Mouse (Mus musculus): ENCODE results near the gene Dync1h1. TPM values are rescaled to one million over a fixed set of nuclear protein-coding genes. Genes with fewer than 3 reads are reported as not detected.

Gene Dync1h1
- polyA plus RNA-seq, 1 experiment = 186 TPM

- Histone ChIP-seq H3K36me3 (ENCODE audit: control insufficient read depth, insufficient read depth, low read length) (peaks cover 7% of the 10 kb centered on the region), H3K27ac (ENCODE audit: insufficient read depth, low read depth, low read length) (peak overlapping the region; percentile 71), H3K4me3 (ENCODE audit: insufficient read depth, low read depth, low read length) (peak overlapping the region; percentile 87), H3K4me1 (ENCODE audit: control insufficient read depth, insufficient read depth, low read length) (peaks cover 6% of the 10 kb centered on the region; the same call in 1 of the 2 replicates), H3K27me3 (replicated peaks; ENCODE audit: control insufficient read depth, insufficient read depth, low read length) (no peaks in the 10 kb centered on the region)
- under 1% methylated on average over 55 of the region's 55 CpGs for WGBS
- TF ChIP-seq CTCF (conservative IDR thresholded peaks at IDR 0.05; ENCODE audit: insufficient read depth, insufficient read length, low read depth, low read length) = no peak
- no peak for TF ChIP-seq POLR2A (IDR thresholded peaks at IDR 0.05; ENCODE audit: low read depth, low read length)
- DNase-seq = peak; percentile 49
These were observed 94.5 kb downstream of the Dync1h1 start for GRCm38 (mm10) chr12:110695676-110696171.

GRCm38 (mm10) chr12:110696173-110696974, 95.1 kb downstream of the Dync1h1 start:
- DNase-seq = peak; percentile 98
- peak overlapping the region; percentile 87 for H3K4me3 ChIP-seq (ENCODE audit: insufficient read depth, low read depth, low read length)

GRCm38 (mm10) chr12:110696975-110697400, 95.7 kb downstream of the Dync1h1 start:
- Histone ChIP-seq H3K27me3 (replicated peaks; ENCODE audit: control insufficient read depth, insufficient read depth, low read length) (no peaks in the 10 kb centered on the region), H3K27ac (ENCODE audit: insufficient read depth, low read depth, low read length) (peak overlapping the region; percentile 54; the same call in 1 of the 2 replicates), H3K4me1 (ENCODE audit: control insufficient read depth, insufficient read depth, low read length) (peaks cover 6% of the 10 kb centered on the region; the same call in 1 of the 2 replicates), H3K36me3 (ENCODE audit: control insufficient read depth, insufficient read depth, low read length) (peaks cover 4% of the 10 kb centered on the region), H3K4me3 (ENCODE audit: insufficient read depth, low read depth, low read length) (peak overlapping the region; percentile 74)
- WGBS = 49% methylated on average over 9 of the region's 9 CpGs
- no peak for DNase-seq
- no peak for TF ChIP-seq POLR2A (IDR thresholded peaks at IDR 0.05; ENCODE audit: low read depth, low read length)

More at GRCm38 (mm10) chr12:110696173-110696974, 95.1 kb downstream of the Dync1h1 start:
- H3K27me3 ChIP-seq (replicated peaks; ENCODE audit: control insufficient read depth, insufficient read depth, low read length) = no peaks in the 10 kb centered on the region
- TF ChIP-seq POLR2A (IDR thresholded peaks at IDR 0.05; ENCODE audit: low read depth, low read length) (peak; percentile 98), CTCF (conservative IDR thresholded peaks at IDR 0.05; ENCODE audit: insufficient read depth, insufficient read length, low read depth, low read length) (no peak)
- H3K36me3 ChIP-seq (ENCODE audit: control insufficient read depth, insufficient read depth, low read length) = peaks cover 6% of the 10 kb centered on the region
- H3K4me1 ChIP-seq (ENCODE audit: control insufficient read depth, insufficient read depth, low read length) = peaks cover 6% of the 10 kb centered on the region; the same call in 1 of the 2 replicates
- H3K27ac ChIP-seq (ENCODE audit: insufficient read depth, low read depth, low read length) = peak overlapping the region; percentile 71
- under 1% methylated on average over 89 of the region's 89 CpGs for WGBS

- peaks cover 6% of the 10 kb centered on the region; the same call in 1 of the 2 replicates for H3K4me1 ChIP-seq (ENCODE audit: control insufficient read depth, insufficient read depth, low read length)
- H3K27ac ChIP-seq (ENCODE audit: insufficient read depth, low read depth, low read length) = no peak overlapping the region
- H3K4me3 ChIP-seq (ENCODE audit: insufficient read depth, low read depth, low read length) = no peak overlapping the region
- no peak for DNase-seq
- WGBS = 65% methylated on average over 5 of the region's 5 CpGs
- H3K36me3 ChIP-seq (ENCODE audit: control insufficient read depth, insufficient read depth, low read length) = peaks cover 4% of the 10 kb centered on the region
- H3K27me3 ChIP-seq (replicated peaks; ENCODE audit: control insufficient read depth, insufficient read depth, low read length) = no peaks in the 10 kb centered on the region
- no peak for TF ChIP-seq POLR2A (IDR thresholded peaks at IDR 0.05; ENCODE audit: low read depth, low read length)
- no peak for TF ChIP-seq CTCF (conservative IDR thresholded peaks at IDR 0.05; ENCODE audit: insufficient read depth, insufficient read length, low read depth, low read length)
These were observed 96.2 kb downstream of the Dync1h1 start for GRCm38 (mm10) chr12:110697457-110697856.

- H3K4me1 ChIP-seq (ENCODE audit: control insufficient read depth, insufficient read depth, low read length) = peaks cover 6% of the 10 kb centered on the region; the same call in 1 of the 2 replicates
- no peak overlapping the region for H3K4me3 ChIP-seq (ENCODE audit: insufficient read depth, low read depth, low read length)
- DNase-seq = no peak
- TF ChIP-seq POLR2A (IDR thresholded peaks at IDR 0.05; ENCODE audit: low read depth, low read length) = no peak
- no peak for TF ChIP-seq CTCF (conservative IDR thresholded peaks at IDR 0.05; ENCODE audit: insufficient read depth, insufficient read length, low read depth, low read length)
- no peaks in the 10 kb centered on the region for H3K27me3 ChIP-seq (replicated peaks; ENCODE audit: control insufficient read depth, insufficient read depth, low read length)
- no peak overlapping the region for H3K27ac ChIP-seq (ENCODE audit: insufficient read depth, low read depth, low read length)
- H3K36me3 ChIP-seq (ENCODE audit: control insufficient read depth, insufficient read depth, low read length) = peaks cover 2% of the 10 kb centered on the region
- 94% methylated on average over 1 of the region's 1 CpGs for WGBS
These were observed 96.8 kb downstream of the Dync1h1 start for GRCm38 (mm10) chr12:110698080-110698479.

- DNase-seq = no peak
- TF ChIP-seq POLR2A (IDR thresholded peaks at IDR 0.05; ENCODE audit: low read depth, low read length) = no peak
- no peak for TF ChIP-seq CTCF (conservative IDR thresholded peaks at IDR 0.05; ENCODE audit: insufficient read depth, insufficient read length, low read depth, low read length)
- Histone ChIP-seq H3K27ac (ENCODE audit: insufficient read depth, low read depth, low read length) (no peak overlapping the region), H3K36me3 (ENCODE audit: control insufficient read depth, insufficient read depth, low read length) (peaks cover 2% of the 10 kb centered on the region), H3K4me1 (ENCODE audit: control insufficient read depth, insufficient read depth, low read length) (peaks cover 9% of the 10 kb centered on the region; the same call in 1 of the 2 replicates), H3K27me3 (replicated peaks; ENCODE audit: control insufficient read depth, insufficient read depth, low read length) (no peaks in the 10 kb centered on the region), H3K4me3 (ENCODE audit: insufficient read depth, low read depth, low read length) (no peak overlapping the region)
- WGBS = 67% methylated on average over 15 of the region's 15 CpGs
These were observed 97.4 kb downstream of the Dync1h1 start for GRCm38 (mm10) chr12:110698523-110699170.

- no peak overlapping the region for H3K27ac ChIP-seq (ENCODE audit: insufficient read depth, low read depth, low read length)
- TF ChIP-seq CTCF (conservative IDR thresholded peaks at IDR 0.05; ENCODE audit: insufficient read depth, insufficient read length, low read depth, low read length) (no peak), POLR2A (IDR thresholded peaks at IDR 0.05; ENCODE audit: low read depth, low read length) (no peak)
- WGBS = 54% methylated on average over 2 of the region's 2 CpGs
These were observed 97.9 kb downstream of the Dync1h1 start for GRCm38 (mm10) chr12:110699171-110699547.

More at GRCm38 (mm10) chr12:110699171-110699547, 97.9 kb downstream of the Dync1h1 start:
- peaks cover 2% of the 10 kb centered on the region for H3K36me3 ChIP-seq (ENCODE audit: control insufficient read depth, insufficient read depth, low read length)
- DNase-seq = no peak
- no peaks in the 10 kb centered on the region for H3K27me3 ChIP-seq (replicated peaks; ENCODE audit: control insufficient read depth, insufficient read depth, low read length)
- no peak overlapping the region for H3K4me3 ChIP-seq (ENCODE audit: insufficient read depth, low read depth, low read length)
- peaks cover 9% of the 10 kb centered on the region; the same call in 1 of the 2 replicates for H3K4me1 ChIP-seq (ENCODE audit: control insufficient read depth, insufficient read depth, low read length)
